Mouse (Mus musculus) 3134 (cell line): ENCODE data around the gene Pacrg.

Source experiments
- DNase-seq: peaks from one replicate; pipeline ENCODE4 v3.0.0-alpha.2; 2011; ENCODE audit warnings: low spot score; ENCODE audit not compliant: insufficient read length; ENCODE audit errors: extremely low read depth

Gene Pacrg

GRCm38 (mm10) chr17:10840148-10840707, at the start of gene Pacrg, which contains the start of gene Prkn:
TSS of gene Pacrg (minus strand) at chr17:10840311.
TSS of gene Prkn (plus strand) at chr17:10840384.
- peak; percentile 95 for DNase-seq

- no peak for DNase-seq
Observed at GRCm38 (mm10) chr17:10887924-10888323, 47.8 kb upstream of the Pacrg start.

GRCm38 (mm10) chr17:10882260-10882659, 42.1 kb upstream of the Pacrg start:
- DNase-seq, result no peak

- DNase-seq, result no peak
Observed at GRCm38 (mm10) chr17:10878986-10879385, 38.9 kb upstream of the Pacrg start.

GRCm38 (mm10) chr17:10874208-10875187, 34.4 kb upstream of the Pacrg start:
- no peak for DNase-seq

- DNase-seq, result no peak
Observed at GRCm38 (mm10) chr17:10854207-10854606, 14.1 kb upstream of the Pacrg start.

GRCm38 (mm10) chr17:10840731-10841201, 655 bp upstream of the Pacrg start:
- no peak for DNase-seq

- DNase-seq, result no peak
Observed at GRCm38 (mm10) chr17:10818971-10819370, 21.1 kb downstream of the Pacrg start.

- no peak for DNase-seq
Observed at GRCm38 (mm10) chr17:10808571-10808970, 31.5 kb downstream of the Pacrg start.

GRCm38 (mm10) chr17:10807261-10807998, 32.7 kb downstream of the Pacrg start:
- DNase-seq, result no peak

- DNase-seq, result no peak
Observed at GRCm38 (mm10) chr17:10806692-10807091, 33.4 kb downstream of the Pacrg start.

- no peak for DNase-seq
Observed at GRCm38 (mm10) chr17:10791661-10792060, 48.5 kb downstream of the Pacrg start.

GRCm38 (mm10) chr17:10784401-10784920, 55.6 kb downstream of the Pacrg start:
- no peak for DNase-seq

GRCm38 (mm10) chr17:10776503-10776902, 63.6 kb downstream of the Pacrg start:
- DNase-seq, result no peak

- DNase-seq, result no peak
Observed at GRCm38 (mm10) chr17:10774468-10774867, 65.6 kb downstream of the Pacrg start.

- no peak for DNase-seq
Observed at GRCm38 (mm10) chr17:10772207-10772606, 67.9 kb downstream of the Pacrg start.

GRCm38 (mm10) chr17:10769873-10770272, 70.2 kb downstream of the Pacrg start:
- no peak for DNase-seq

- DNase-seq, result no peak
Observed at GRCm38 (mm10) chr17:10766735-10767406, 73.2 kb downstream of the Pacrg start.

- DNase-seq, result no peak
Observed at GRCm38 (mm10) chr17:10764343-10764742, 75.8 kb downstream of the Pacrg start.

- no peak for DNase-seq
Observed at GRCm38 (mm10) chr17:10757455-10757854, 82.7 kb downstream of the Pacrg start.
